ENCODE assay signal across 11 mouse cellular contexts in the genomic region with DNA sequence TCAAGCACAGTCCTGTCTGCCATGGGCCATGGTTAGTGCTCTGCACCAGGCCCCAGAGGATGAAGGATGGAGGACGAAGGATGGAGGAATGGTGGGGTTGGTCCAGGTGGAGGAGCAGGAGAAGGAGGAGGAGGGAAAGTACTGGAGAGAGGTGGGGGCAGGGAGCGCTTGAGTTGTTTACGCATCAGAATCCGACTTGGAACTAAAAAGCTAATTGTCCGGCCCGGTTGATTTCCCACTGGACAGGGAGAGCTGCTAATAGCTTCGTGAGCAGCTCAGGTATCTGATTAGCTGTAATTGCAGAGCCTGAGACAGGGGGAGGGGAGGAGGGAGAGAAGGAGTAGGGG. TPM values are rescaled to one million over a fixed set of nuclear protein-coding genes. Genes with fewer than 3 reads are reported as not detected.
A peak's percentile ranks its signal among the peaks of the same experiment; 100 is the strongest.
DNase-seq lines count a peak whose midpoint lies in the region; ATAC-seq lines count a peak whose summit lies in the region.
"Had no signal": no experiment of that assay in that cellular context is flagged by ENCODE, and none has a peak within 500 bp of the region (broad histone marks: within the 10 kb centered on the region; RNA-seq: fewer than 3 reads in every experiment).

No protein-coding gene starts in this region.

- WGBS in embryonic facial prominence, embryonic 11.5 days, result 3% methylated on average over 7 of the region's 7 CpGs
- WGBS in forebrain, embryonic 14.5 days, result 3% methylated on average over 7 of the region's 7 CpGs
- 2% methylated on average over 7 of the region's 7 CpGs for WGBS in limb, embryonic 11.5 days
- 3% methylated on average over 7 of the region's 7 CpGs for WGBS in neural tube, embryonic 12.5 days
- under 1% methylated on average over 7 of the region's 7 CpGs for WGBS in heart, embryonic 11.5 days (ENCODE audit: insufficient replicate concordance)

- H3K27ac ChIP-seq in embryonic facial prominence, embryonic 11.5 days (replicated peaks; ENCODE audit: low read depth, low read length), result no peak overlapping the region
- H3K27ac ChIP-seq in forebrain, embryonic 14.5 days (ENCODE audit: low read depth, low read length), result peak overlapping the region; percentile 31
- no peak overlapping the region for H3K27ac ChIP-seq in limb, embryonic 11.5 days (replicated peaks; ENCODE audit: low read depth, low read length)
- no peak overlapping the region for H3K27ac ChIP-seq in neural tube, embryonic 12.5 days
- no peak overlapping the region for H3K27ac ChIP-seq in heart, embryonic 11.5 days (ENCODE audit: low read depth, low read length)
- H3K27ac ChIP-seq: left cerebral cortex, adult 2 months had no signal

- H3K9ac ChIP-seq in embryonic facial prominence, embryonic 11.5 days (replicated peaks; ENCODE audit: low read length), result no peak overlapping the region; the same call in 1 of the 2 replicates
- H3K9ac ChIP-seq in forebrain, embryonic 14.5 days (ENCODE audit: low read length), result peak overlapping the region; percentile 33; the same call in 1 of the 2 replicates
- no peak overlapping the region for H3K9ac ChIP-seq in limb, embryonic 11.5 days (ENCODE audit: low read length)
- H3K9ac ChIP-seq in neural tube, embryonic 12.5 days, result no peak overlapping the region
- no peak overlapping the region for H3K9ac ChIP-seq in heart, embryonic 11.5 days (ENCODE audit: low read depth, low read length)

- peaks cover 6% of the 10 kb centered on the region; the same call in 1 of the 2 replicates for H3K4me1 ChIP-seq in embryonic facial prominence, embryonic 11.5 days (ENCODE audit: control insufficient read depth, insufficient read depth, low read length)
- peaks cover 11% of the 10 kb centered on the region for H3K4me1 ChIP-seq in forebrain, embryonic 14.5 days (ENCODE audit: control insufficient read depth, insufficient read depth, low read length)
- peaks cover 17% of the 10 kb centered on the region for H3K4me1 ChIP-seq in limb, embryonic 11.5 days (ENCODE audit: control insufficient read depth, insufficient read depth, low read length)
- H3K4me1 ChIP-seq in neural tube, embryonic 12.5 days, result peaks cover 16% of the 10 kb centered on the region; the same call in 1 of the 2 replicates
- H3K4me1 ChIP-seq in heart, embryonic 11.5 days (ENCODE audit: control insufficient read depth, insufficient read depth, low read length), result no peaks in the 10 kb centered on the region; the same call in 1 of the 2 replicates

- H3K36me3 ChIP-seq in embryonic facial prominence, embryonic 11.5 days (replicated peaks; ENCODE audit: control insufficient read depth, insufficient read depth, low read depth, low read length), result no peaks in the 10 kb centered on the region
- no peaks in the 10 kb centered on the region for H3K36me3 ChIP-seq in forebrain, embryonic 14.5 days (ENCODE audit: control insufficient read depth, insufficient read depth, low read length)
- no peaks in the 10 kb centered on the region for H3K36me3 ChIP-seq in limb, embryonic 11.5 days (ENCODE audit: control insufficient read depth, insufficient read depth, low read length)
- no peaks in the 10 kb centered on the region for H3K36me3 ChIP-seq in neural tube, embryonic 12.5 days
- no peaks in the 10 kb centered on the region for H3K36me3 ChIP-seq in heart, embryonic 11.5 days (ENCODE audit: control insufficient read depth, insufficient read depth, low read length)

- no peak overlapping the region for H3K4me2 ChIP-seq in embryonic facial prominence, embryonic 11.5 days (ENCODE audit: low read depth, low read length)
- H3K4me2 ChIP-seq in forebrain, embryonic 14.5 days (ENCODE audit: low read length), result peak overlapping the region; percentile 13; the same call in 1 of the 2 replicates
- peak overlapping the region; percentile 20; the same call in 1 of the 2 replicates for H3K4me2 ChIP-seq in limb, embryonic 11.5 days (ENCODE audit: low read depth, severe bottlenecking)
- peak overlapping the region; percentile 32 for H3K4me2 ChIP-seq in neural tube, embryonic 12.5 days (replicated peaks)
- no peak overlapping the region for H3K4me2 ChIP-seq in heart, embryonic 11.5 days

- no peaks in the 10 kb centered on the region for H3K27me3 ChIP-seq in embryonic facial prominence, embryonic 11.5 days (ENCODE audit: control insufficient read depth, insufficient read depth, low read length)
- H3K27me3 ChIP-seq in forebrain, embryonic 14.5 days (replicated peaks; ENCODE audit: control insufficient read depth, insufficient read depth, low read length), result peaks cover 65% of the 10 kb centered on the region
- H3K27me3 ChIP-seq in limb, embryonic 11.5 days (ENCODE audit: control insufficient read depth, insufficient read depth, low read length), result peaks cover 40% of the 10 kb centered on the region
- peaks cover 69% of the 10 kb centered on the region for H3K27me3 ChIP-seq in neural tube, embryonic 12.5 days (replicated peaks)
- H3K27me3 ChIP-seq in heart, embryonic 11.5 days (ENCODE audit: control insufficient read depth, insufficient read depth, low read length), result peaks cover 52% of the 10 kb centered on the region

- no peak for ATAC-seq in embryonic facial prominence, embryonic 11.5 days (replicated peaks; ENCODE audit: insufficient number of reproducible peaks, low FRiP score, low TSS enrichment, low read depth)
- no peak; the same call in 1 of the 2 replicates for ATAC-seq in forebrain, embryonic 14.5 days
- no peak for ATAC-seq in limb, embryonic 11.5 days (ENCODE audit: insufficient number of reproducible peaks, low FRiP score, low TSS enrichment, low read depth)
- ATAC-seq in neural tube, embryonic 12.5 days (ENCODE audit: low FRiP score, low read depth), result peak; percentile 34; the same call in 1 of the 2 replicates
- no peak for ATAC-seq in heart, embryonic 11.5 days (replicated peaks; ENCODE audit: insufficient number of reproducible peaks, low FRiP score, low TSS enrichment)

- H3K4me3 ChIP-seq in embryonic facial prominence, embryonic 11.5 days (ENCODE audit: low read depth, low read length), result no peak overlapping the region
- H3K4me3 ChIP-seq in forebrain, embryonic 14.5 days (ENCODE audit: low read depth, low read length), result no peak overlapping the region
- H3K4me3 ChIP-seq in limb, embryonic 11.5 days (ENCODE audit: low read depth, low read length), result no peak overlapping the region
- no peak overlapping the region for H3K4me3 ChIP-seq in neural tube, embryonic 12.5 days
- H3K4me3 ChIP-seq in heart, embryonic 11.5 days (ENCODE audit: low read depth, low read length), result no peak overlapping the region
- H3K4me3 ChIP-seq: left cerebral cortex, adult 2 months had no signal

- H3K9me3 ChIP-seq in embryonic facial prominence, embryonic 11.5 days (replicated peaks; ENCODE audit: control insufficient read depth, low read length), result no peaks in the 10 kb centered on the region
- H3K9me3 ChIP-seq in forebrain, embryonic 14.5 days (replicated peaks; ENCODE audit: control insufficient read depth, low read length), result no peaks in the 10 kb centered on the region
- H3K9me3 ChIP-seq in limb, embryonic 11.5 days (ENCODE audit: control insufficient read depth, low read length), result no peaks in the 10 kb centered on the region
- H3K9me3 ChIP-seq in neural tube, embryonic 12.5 days, result no peaks in the 10 kb centered on the region
- no peaks in the 10 kb centered on the region for H3K9me3 ChIP-seq in heart, embryonic 11.5 days (replicated peaks; ENCODE audit: control insufficient read depth, low read length)

- peak; percentile 68 for DNase-seq in embryonic facial prominence, embryonic 11.5 days (ENCODE audit: low spot score)
- peak; percentile 46 for DNase-seq in forebrain, embryonic 14.5 days (ENCODE audit: low spot score)
- peak; percentile 51 for DNase-seq in limb, embryonic 11.5 days (ENCODE audit: low spot score)
- no peak for DNase-seq in urinary bladder, adult 2 months (ENCODE audit: low spot score)
- DNase-seq in gastrocnemius, postnatal 25 days, result no peak
- DNase-seq: cerebellum, adult 9-11 months; heart, postnatal 10 days; kidney, adult 2 months had no signal

RNA-seq across cellular contexts. Expression of a gene that starts 53.5 kb away (rescaled TPM):
- 5.7 and 6.4 TPM in 2 replicates for polyA plus RNA-seq in embryonic facial prominence, embryonic 11.5 days (2014; fragmentation: Nextera tagmentation; extraction: Ambion mirVana)
- 3.4 and 4.8 TPM in 2 replicates for polyA plus RNA-seq in forebrain, embryonic 14.5 days (2014; fragmentation: Nextera tagmentation; extraction: Ambion mirVana)
- 6.6 and 7.8 TPM in 2 replicates for polyA plus RNA-seq in limb, embryonic 11.5 days (2014; fragmentation: Nextera tagmentation; extraction: Ambion mirVana)
- polyA plus RNA-seq in neural tube, embryonic 12.5 days (2016; fragmentation: Nextera tagmentation; extraction: Ambion mirVana), result 7.4 and 7.8 TPM in 2 replicates
- 7.1 and 8.3 TPM in 2 replicates for polyA plus RNA-seq in urinary bladder, adult 2 months (2012; rRNA removed)
- polyA plus RNA-seq in heart, embryonic 11.5 days (2014; fragmentation: Nextera tagmentation; extraction: Ambion mirVana), result 2.4 and 3.8 TPM in 2 replicates
- 1 to 10 TPM in 1 of 2 experiments, under 1 TPM in 1; 0.64 to 1.3 TPM for total RNA-seq in gastrocnemius, postnatal 25 days (2021)

Comparison
In these comparisons a context has a peak if more than half of its experiments do, and no peak if none do; other contexts are left out.
1. DNase-seq: peak in embryonic facial prominence, embryonic 11.5 days (single experiment), forebrain, embryonic 14.5 days (single experiment) and limb, embryonic 11.5 days (single experiment); none in urinary bladder, adult 2 months (single experiment) and gastrocnemius, postnatal 25 days (single experiment).
2. H3K4me2 ChIP-seq: peak in forebrain, embryonic 14.5 days (single experiment), limb, embryonic 11.5 days (single experiment) and neural tube, embryonic 12.5 days (single experiment); none in embryonic facial prominence, embryonic 11.5 days (single experiment) and heart, embryonic 11.5 days (single experiment).